Mouse (Mus musculus): ENCODE data around the gene Tjp1. TPM values are rescaled to one million over a fixed set of nuclear protein-coding genes. Genes with fewer than 3 reads are reported as not detected.

Gene Tjp1
- total and polyA plus RNA-seq, 3 experiments: not detected

- TF ChIP-seq ZNF384 (IDR thresholded peaks at IDR 0.05; ENCODE audit: low read depth, low read length) (no peak), ZKSCAN1 (IDR thresholded peaks at IDR 0.05; ENCODE audit: borderline replicate concordance, low read depth, low read length) (no peak), TBP (conservative IDR thresholded peaks at IDR 0.05; ENCODE audit: low read depth, low read length) (no peak), MXI1 (IDR thresholded peaks at IDR 0.05; ENCODE audit: low read depth, low read length) (no peak), BHLHE40 (IDR thresholded peaks at IDR 0.05; ENCODE audit: low read depth, low read length) (no peak), CHD1 (IDR thresholded peaks at IDR 0.05; ENCODE audit: low read depth, low read length) (no peak)
- H3K4me3 ChIP-seq (replicated peaks in 1 of 3; ENCODE audit: low read depth in 2 of 3, low read length in 2 of 3, poor library complexity in 1 of 3): no peak overlapping the region
- no peak overlapping the region for H3K9ac ChIP-seq (ENCODE audit: insufficient read depth, low read depth)
- dilution Hi-C loops (cut with MboI; ENCODE audit: extremely low pct_ligation_motif_present, extremely low pct_unique_long_range_greater_than_20kb, low sequenced_read_pairs): no loop called here
- H3K27ac ChIP-seq (ENCODE audit: insufficient read depth, low read depth): no peak overlapping the region
- H3K36me3 ChIP-seq (replicated peaks in 1 of 2; ENCODE audit: control insufficient read depth in 1 of 2, insufficient read depth in 1 of 2, low read length in 1 of 2): no peaks in the 10 kb centered on the region
- no peaks in the 10 kb centered on the region for H3K9me3 ChIP-seq (replicated peaks; ENCODE audit: low read length)
- DNase-seq (ENCODE audit: extremely low read depth): no peak
- no peaks in the 10 kb centered on the region for H3K79me2 ChIP-seq (replicated peaks; ENCODE audit: control insufficient read depth, extremely low read depth, insufficient read depth, poor library complexity, severe bottlenecking)
- H3K27me3 ChIP-seq (replicated peaks): peaks cover 12% of the 10 kb centered on the region
- H3K4me2 ChIP-seq (ENCODE audit: insufficient read depth, low read depth, poor library complexity, severe bottlenecking): no peak overlapping the region
- in situ Hi-C loops (cut with MboI; ENCODE audit: low pct_ligation_motif_present, low pct_unique_long_range_greater_than_20kb, low sequenced_read_pairs): loop anchor here (25.0 kb wide), 1 partner anchor 142 kb away; no protein-coding TSS in a partner anchor
- no peaks in the 10 kb centered on the region for H3K4me1 ChIP-seq (ENCODE audit: control insufficient read depth in 1 of 2, insufficient read depth in 2 of 2)
These were observed 182.3 kb downstream of the Tjp1 start for GRCm38 (mm10) chr7:65345314-65345713.

GRCm38 (mm10) chr7:65337581-65338270, 189.9 kb downstream of the Tjp1 start:
- no peak overlapping the region for H3K4me2 ChIP-seq (ENCODE audit: insufficient read depth, low read depth, poor library complexity, severe bottlenecking)
- TF ChIP-seq BHLHE40 (IDR thresholded peaks at IDR 0.05; ENCODE audit: low read depth, low read length) (no peak), NRF1 (IDR thresholded peaks at IDR 0.05; ENCODE audit: low read depth, low read length) (no peak), CHD2 (IDR thresholded peaks at IDR 0.05; ENCODE audit: low read length) (no peak), MAFK (IDR thresholded peaks at IDR 0.05; ENCODE audit: insufficient replicate concordance, low read length) (no peak), SIN3A (IDR thresholded peaks at IDR 0.05; ENCODE audit: low read length) (no peak), EP300 (IDR thresholded peaks at IDR 0.05; ENCODE audit: low read length) (no peak), MYC (IDR thresholded peaks at IDR 0.05; ENCODE audit: low read depth, low read length) (no peak), USF2 (conservative IDR thresholded peaks at IDR 0.05; ENCODE audit: low read depth, low read length) (no peak), NELFE (IDR thresholded peaks at IDR 0.05; ENCODE audit: low read depth, low read length) (no peak), USF1 (IDR thresholded peaks at IDR 0.05; ENCODE audit: low read depth, low read length) (no peak)
- no peaks in the 10 kb centered on the region for H3K36me3 ChIP-seq (replicated peaks in 1 of 2; ENCODE audit: control insufficient read depth in 1 of 2, insufficient read depth in 1 of 2, low read length in 1 of 2)
- H3K27ac ChIP-seq (ENCODE audit: insufficient read depth, low read depth): no peak overlapping the region
- in situ Hi-C loops (cut with MboI; ENCODE audit: low pct_ligation_motif_present, low pct_unique_long_range_greater_than_20kb, low sequenced_read_pairs) (loop anchor here (25.0 kb wide), 1 partner anchor 150 kb away; no protein-coding TSS in a partner anchor), dilution Hi-C loops (cut with MboI; ENCODE audit: extremely low pct_ligation_motif_present, extremely low pct_unique_long_range_greater_than_20kb, low sequenced_read_pairs) (no loop called here)
- H3K27me3 ChIP-seq (replicated peaks): peaks cover 17% of the 10 kb centered on the region
- no peaks in the 10 kb centered on the region for H3K79me2 ChIP-seq (replicated peaks; ENCODE audit: control insufficient read depth, extremely low read depth, insufficient read depth, poor library complexity, severe bottlenecking)
- H3K9me3 ChIP-seq (replicated peaks; ENCODE audit: low read length): no peaks in the 10 kb centered on the region
- DNase-seq (ENCODE audit: extremely low read depth): no peak
- H3K9ac ChIP-seq (ENCODE audit: insufficient read depth, low read depth): no peak overlapping the region
- H3K4me3 ChIP-seq (replicated peaks in 1 of 3; ENCODE audit: low read depth in 2 of 3, low read length in 2 of 3, poor library complexity in 1 of 3): no peak overlapping the region
- H3K4me1 ChIP-seq (ENCODE audit: control insufficient read depth in 1 of 2, insufficient read depth in 2 of 2): no peaks in the 10 kb centered on the region
